Mouse (Mus musculus): ENCODE measurements around the gene Shc1. TPM values are rescaled to one million over a fixed set of nuclear protein-coding genes. Genes with fewer than 3 reads are reported as not detected.

Gene Shc1
- total and polyA plus RNA-seq, 3 experiments: 23.1 to 40.6 (median 32.3) TPM

DNA sequence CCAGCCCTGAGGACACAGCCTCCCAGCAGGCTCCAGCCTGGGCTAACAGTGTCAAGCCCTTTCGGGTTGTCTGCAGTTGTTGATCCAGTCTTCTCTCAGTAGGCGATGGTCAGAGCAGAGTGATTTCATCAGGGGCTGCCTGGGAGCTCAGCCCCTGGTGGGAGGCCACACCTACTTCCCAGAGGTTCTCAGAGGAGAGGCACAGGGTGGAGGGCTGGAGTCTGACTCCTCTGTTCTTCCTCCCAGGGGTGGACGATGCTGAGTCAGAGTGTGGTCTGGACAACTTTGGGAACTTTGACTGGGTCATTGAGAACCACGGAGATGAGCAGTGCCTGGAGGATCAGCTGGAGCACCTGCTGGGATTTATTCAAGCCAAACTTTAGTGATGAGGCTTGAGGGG is 50.0 kb downstream of the Shc1 start:
- H3K4me1 ChIP-seq (ENCODE audit: control insufficient read depth in 1 of 2, insufficient read depth in 2 of 2): peaks cover 0 to 13% of the 10 kb centered on the region in 2 experiments; a peak in 2 of 4 replicates
- no peaks in the 10 kb centered on the region for H3K9me3 ChIP-seq (replicated peaks; ENCODE audit: low read length)
- H3K27ac ChIP-seq (ENCODE audit: insufficient read depth, low read depth): no peak overlapping the region
- dilution Hi-C loops (cut with MboI; ENCODE audit: extremely low pct_ligation_motif_present, extremely low pct_unique_long_range_greater_than_20kb, low sequenced_read_pairs): no loop called here
- H3K36me3 ChIP-seq (replicated peaks in 1 of 2; ENCODE audit: control insufficient read depth in 1 of 2, insufficient read depth in 1 of 2, low read length in 1 of 2): peaks cover 8 to 57% of the 10 kb centered on the region in 2 experiments
- H3K4me3 ChIP-seq (replicated peaks in 1 of 3; ENCODE audit: low read depth in 2 of 3, low read length in 2 of 3, poor library complexity in 1 of 3): no peak overlapping the region
- in situ Hi-C loops (cut with MboI; ENCODE audit: low pct_ligation_motif_present, low pct_unique_long_range_greater_than_20kb, low sequenced_read_pairs): no loop called here
- no peak for DNase-seq (ENCODE audit: extremely low read depth)
- no peak overlapping the region for H3K9ac ChIP-seq (ENCODE audit: insufficient read depth, low read depth)
- no peak for TF ChIP-seq SIN3A (IDR thresholded peaks at IDR 0.05; ENCODE audit: low read length)
- no peak for TF ChIP-seq JUND (conservative IDR thresholded peaks at IDR 0.05; ENCODE audit: low read depth, low read length)
- no peak for TF ChIP-seq NELFE (IDR thresholded peaks at IDR 0.05; ENCODE audit: low read depth, low read length)
- no peak for TF ChIP-seq PAX5 (IDR thresholded peaks at IDR 0.05; ENCODE audit: low read length)
- no peak for TF ChIP-seq TBP (conservative IDR thresholded peaks at IDR 0.05; ENCODE audit: low read depth, low read length)
- no peak for TF ChIP-seq KAT2A (IDR thresholded peaks at IDR 0.05; ENCODE audit: insufficient replicate concordance, low read length)
- no peak for TF ChIP-seq E2F4 (IDR thresholded peaks at IDR 0.05; ENCODE audit: insufficient replicate concordance, low read depth, low read length)
- TF ChIP-seq MXI1 (IDR thresholded peaks at IDR 0.05; ENCODE audit: low read depth, low read length): no peak
- TF ChIP-seq ETS1 (conservative IDR thresholded peaks at IDR 0.05; ENCODE audit: low read depth, low read length): no peak
- TF ChIP-seq SMC3 (IDR thresholded peaks at IDR 0.05; ENCODE audit: low read depth, low read length): no peak
- no peak for TF ChIP-seq POLR2AphosphoS2 (IDR thresholded peaks at IDR 0.05; ENCODE audit: low read depth, low read length)
- no peak for TF ChIP-seq MAX (IDR thresholded peaks at IDR 0.05; ENCODE audit: low read length)
- TF ChIP-seq ZNF384 (IDR thresholded peaks at IDR 0.05; ENCODE audit: low read depth, low read length): no peak
- TF ChIP-seq CHD1 (IDR thresholded peaks at IDR 0.05; ENCODE audit: low read depth, low read length): no peak
- TF ChIP-seq EP300 (IDR thresholded peaks at IDR 0.05; ENCODE audit: low read length): no peak
- TF ChIP-seq IRF4 (IDR thresholded peaks at IDR 0.05; ENCODE audit: low read depth, low read length): no peak
- no peak for TF ChIP-seq CTCF (conservative IDR thresholded peaks at IDR 0.05 in 1 of 2, IDR thresholded peaks at IDR 0.05 in 1 of 2; ENCODE audit: low read depth in 2 of 2, low read length in 2 of 2)
- TF ChIP-seq POLR2A (IDR thresholded peaks at IDR 0.05; ENCODE audit: low read depth, low read length): no peak
- TF ChIP-seq USF1 (IDR thresholded peaks at IDR 0.05; ENCODE audit: low read depth, low read length): no peak
- no peak for TF ChIP-seq MAFK (IDR thresholded peaks at IDR 0.05; ENCODE audit: insufficient replicate concordance, low read length)
- no peaks in the 10 kb centered on the region for H3K27me3 ChIP-seq (replicated peaks)
- no peaks in the 10 kb centered on the region for H3K79me2 ChIP-seq (replicated peaks; ENCODE audit: control insufficient read depth, extremely low read depth, insufficient read depth, poor library complexity, severe bottlenecking)
- H3K4me2 ChIP-seq (ENCODE audit: insufficient read depth, low read depth, poor library complexity, severe bottlenecking): no peak overlapping the region

- H3K27me3 ChIP-seq (replicated peaks): no peaks in the 10 kb centered on the region
- no peaks in the 10 kb centered on the region for H3K79me2 ChIP-seq (replicated peaks; ENCODE audit: control insufficient read depth, extremely low read depth, insufficient read depth, poor library complexity, severe bottlenecking)
- H3K9ac ChIP-seq (ENCODE audit: insufficient read depth, low read depth): no peak overlapping the region
- no peak for TF ChIP-seq JUND (conservative IDR thresholded peaks at IDR 0.05; ENCODE audit: low read depth, low read length)
- TF ChIP-seq CTCF (conservative IDR thresholded peaks at IDR 0.05 in 1 of 2, IDR thresholded peaks at IDR 0.05 in 1 of 2; ENCODE audit: low read depth in 2 of 2, low read length in 2 of 2): no peak
- TF ChIP-seq GABPA (IDR thresholded peaks at IDR 0.05; ENCODE audit: insufficient replicate concordance, low read depth, low read length): no peak
- no peak for TF ChIP-seq MXI1 (IDR thresholded peaks at IDR 0.05; ENCODE audit: low read depth, low read length)
- TF ChIP-seq ETS1 (conservative IDR thresholded peaks at IDR 0.05; ENCODE audit: low read depth, low read length): no peak
- no peak for TF ChIP-seq POLR2A (IDR thresholded peaks at IDR 0.05; ENCODE audit: low read depth, low read length)
- no peak for TF ChIP-seq RCOR1 (conservative IDR thresholded peaks at IDR 0.05; ENCODE audit: low read depth, low read length)
- TF ChIP-seq BHLHE40 (IDR thresholded peaks at IDR 0.05; ENCODE audit: low read depth, low read length): no peak
- no peak for TF ChIP-seq ELF1 (IDR thresholded peaks at IDR 0.05; ENCODE audit: low read depth, low read length)
- no peak for TF ChIP-seq RAD21 (IDR thresholded peaks at IDR 0.05; ENCODE audit: low read depth, low read length)
- no peak for TF ChIP-seq NRF1 (IDR thresholded peaks at IDR 0.05; ENCODE audit: low read depth, low read length)
- in situ Hi-C loops (cut with MboI; ENCODE audit: low pct_ligation_motif_present, low pct_unique_long_range_greater_than_20kb, low sequenced_read_pairs) (no loop called here), dilution Hi-C loops (cut with MboI; ENCODE audit: extremely low pct_ligation_motif_present, extremely low pct_unique_long_range_greater_than_20kb, low sequenced_read_pairs) (no loop called here)
- no peak for DNase-seq (ENCODE audit: extremely low read depth)
- peaks cover 8 to 30% of the 10 kb centered on the region in 2 experiments for H3K36me3 ChIP-seq (replicated peaks in 1 of 2; ENCODE audit: control insufficient read depth in 1 of 2, insufficient read depth in 1 of 2, low read length in 1 of 2)
- no peaks in the 10 kb centered on the region for H3K9me3 ChIP-seq (replicated peaks; ENCODE audit: low read length)
- no peak overlapping the region for H3K27ac ChIP-seq (ENCODE audit: insufficient read depth, low read depth)
- H3K4me1 ChIP-seq (ENCODE audit: control insufficient read depth in 1 of 2, insufficient read depth in 2 of 2): peaks cover 0 to 14% of the 10 kb centered on the region in 2 experiments; a peak in 2 of 4 replicates
- H3K4me2 ChIP-seq (ENCODE audit: insufficient read depth, low read depth, poor library complexity, severe bottlenecking): no peak overlapping the region
- H3K4me3 ChIP-seq (replicated peaks in 1 of 3; ENCODE audit: low read depth in 2 of 3, low read length in 2 of 3, poor library complexity in 1 of 3): no peak overlapping the region
Observed at GRCm38 (mm10) chr3:89472280-89472679, 54.0 kb downstream of the Shc1 start.
